Mouse (Mus musculus) embryonic facial prominence, embryonic 11.5 days (tissue): ENCODE data around the gene Clec3a. TPM values are rescaled to one million over a fixed set of nuclear protein-coding genes. Genes with fewer than 3 reads are reported as not detected.
A peak's percentile ranks its signal among the peaks of the same experiment; 100 is the strongest.

Source experiments
- ATAC-seq: fragments of 200-750 bp; cut with Nextera tagmentation; replicated peaks from 2 replicates; pipeline ENCODE4 v1.8.0; 2017; ENCODE audit warnings: low read depth; ENCODE audit not compliant: insufficient number of reproducible peaks, low FRiP score, low TSS enrichment
- DNase-seq: peaks from one replicate; pipeline ENCODE4 v3.0.0-alpha.2; 2015; ENCODE audit warnings: low spot score
- H3K27ac ChIP-seq: fragments of 300-500 bp; sonication (generic); replicated peaks from 2 replicates; pipeline ENCODE4 v1.5.1; 2014; ENCODE audit warnings: mild to moderate bottlenecking, low read depth, low read length, control low read depth
- H3K27me3 ChIP-seq: fragments of 300-500 bp; sonication (generic); 2 replicates; pipeline ENCODE4 v1.6.1; 2014; ENCODE audit warnings: mild to moderate bottlenecking, low read length, moderate library complexity, mixed read lengths; ENCODE audit not compliant: control insufficient read depth, insufficient read depth
- H3K36me3 ChIP-seq: fragments of 300-500 bp; sonication (generic); replicated peaks from 2 replicates; pipeline ENCODE4 v1.6.1; 2014; ENCODE audit warnings: low read depth, mild to moderate bottlenecking, low read length, moderate library complexity, mixed read lengths; ENCODE audit not compliant: control insufficient read depth, insufficient read depth
- H3K4me1 ChIP-seq: fragments of 300-500 bp; sonication (generic); 2 replicates; pipeline ENCODE4 v1.6.1; 2014; ENCODE audit warnings: low read length, mixed read lengths; ENCODE audit not compliant: control insufficient read depth, insufficient read depth
- H3K4me2 ChIP-seq: fragments of 300-500 bp; sonication (generic); 2 replicates; pipeline ENCODE4 v1.6.1; 2014; ENCODE audit warnings: low read depth, mild to moderate bottlenecking, control low read depth, low read length, moderate library complexity
- H3K4me3 ChIP-seq: fragments of 300-500 bp; sonication (generic); 2 replicates; pipeline ENCODE4 v1.5.1; 2014; ENCODE audit warnings: low read depth, low read length, control low read depth
- H3K9ac ChIP-seq: fragments of 300-500 bp; sonication (generic); replicated peaks from 2 replicates; pipeline ENCODE4 v1.6.1; 2014; ENCODE audit warnings: mild to moderate bottlenecking, control low read depth, low read length
- H3K9me3 ChIP-seq: fragments of 300-500 bp; sonication (generic); replicated peaks from 2 replicates; pipeline ENCODE4 v1.6.1; 2016; ENCODE audit warnings: mild to moderate bottlenecking, low read length, inconsistent platforms, mixed read lengths; ENCODE audit not compliant: control insufficient read depth
- WGBS: fragments of 180-500 bp; shearing (Covaris S2); extraction: QIAGEN DNeasy Blood & Tissue Kit; methylation state at CpG from one replicate; pipeline ENCODE4 v1.1.7; 2014; 5-methylcytosine and 5-hydroxymethylcytosine counted together
- polyA plus RNA-seq: library from polyadenylated mRNA; unstranded; fragments of >200 nt; fragmentation: Nextera tagmentation; extraction: Ambion mirVana; gene quantifications from 2 replicates; pipeline ENCODE4 v1.2.1, GENCODE M21; 2014

The Clec3a gene
- polyA plus RNA-seq, 1 experiment from 2014 or later: not detected

DNA sequence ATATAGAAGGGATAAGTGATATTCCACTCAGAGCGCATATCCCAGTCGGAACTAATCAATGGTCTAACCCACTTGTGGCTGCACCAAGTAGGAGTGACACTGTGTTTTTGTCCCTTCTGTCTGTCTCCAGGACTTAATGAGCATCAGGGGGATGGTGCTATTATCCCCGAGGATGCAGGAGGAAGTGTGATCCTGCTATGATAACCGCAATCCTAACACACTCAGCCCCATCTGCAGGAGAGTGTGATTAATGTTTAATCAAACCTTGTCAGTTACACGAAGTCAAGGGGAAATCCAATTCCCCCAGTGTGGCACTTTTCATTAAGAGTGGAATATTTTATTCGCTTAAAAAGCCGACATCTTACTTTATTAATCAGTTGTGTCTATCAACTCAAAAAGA is 16.2 kb upstream of the Clec3a start:
- Histone ChIP-seq H3K4me2 (no peak overlapping the region), H3K27me3 (no peaks in the 10 kb centered on the region), H3K9me3 (no peaks in the 10 kb centered on the region), H3K9ac (no peak overlapping the region), H3K4me1 (no peaks in the 10 kb centered on the region), H3K27ac (no peak overlapping the region), H3K4me3 (no peak overlapping the region), H3K36me3 (no peaks in the 10 kb centered on the region)
- ATAC-seq (no peak), DNase-seq (no peak)
- WGBS: 75% methylated on average over 7 of the region's 7 CpGs

DNA sequence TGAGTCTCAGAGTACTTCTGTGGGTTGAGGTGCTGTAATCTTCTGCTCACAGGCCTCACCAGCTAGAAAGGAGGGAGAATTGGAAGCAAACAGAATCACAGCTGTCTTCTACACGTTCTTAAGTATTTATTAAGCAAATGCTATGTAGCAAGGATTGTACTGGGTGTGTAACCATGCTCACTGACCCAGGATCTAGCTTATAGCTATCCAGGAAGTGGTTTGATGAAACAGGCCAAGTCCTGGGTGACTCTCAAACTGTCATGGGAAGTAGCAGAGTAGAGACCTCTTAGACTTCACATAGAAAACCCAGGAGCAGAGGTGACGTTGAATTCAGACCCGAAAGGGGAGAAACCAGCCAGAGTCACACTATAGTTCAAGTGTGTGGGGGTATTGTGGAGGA is 6.5 kb upstream of the Clec3a start:
- no peaks in the 10 kb centered on the region for H3K27me3 ChIP-seq
- H3K4me3 ChIP-seq: no peak overlapping the region
- no peaks in the 10 kb centered on the region for H3K36me3 ChIP-seq
- H3K4me1 ChIP-seq: no peaks in the 10 kb centered on the region
- no peaks in the 10 kb centered on the region for H3K9me3 ChIP-seq
- 75% methylated on average over 3 of the region's 3 CpGs for WGBS
- H3K27ac ChIP-seq: no peak overlapping the region
- no peak for DNase-seq
- no peak overlapping the region for H3K9ac ChIP-seq
- H3K4me2 ChIP-seq: no peak overlapping the region
- ATAC-seq: no peak

- H3K9me3 ChIP-seq: no peaks in the 10 kb centered on the region
Observed at GRCm38 (mm10) chr8:114418486-114418885, 600 bp downstream of the Clec3a start.

GRCm38 (mm10) chr8:114418904-114419303 is 1.0 kb downstream of the Clec3a start:
- Histone ChIP-seq H3K9me3 (no peaks in the 10 kb centered on the region), H3K27me3 (no peaks in the 10 kb centered on the region), H3K36me3 (no peaks in the 10 kb centered on the region), H3K27ac (no peak overlapping the region), H3K9ac (no peak overlapping the region), H3K4me2 (no peak overlapping the region), H3K4me1 (no peaks in the 10 kb centered on the region), H3K4me3 (no peak overlapping the region)
- 70% methylated on average over 6 of the region's 6 CpGs for WGBS
- no peak for DNase-seq
- ATAC-seq: no peak

More at GRCm38 (mm10) chr8:114418486-114418885, 600 bp downstream of the Clec3a start:
- no peaks in the 10 kb centered on the region for H3K4me1 ChIP-seq
- no peaks in the 10 kb centered on the region for H3K36me3 ChIP-seq
- 82% methylated on average over 5 of the region's 5 CpGs for WGBS
- H3K9ac ChIP-seq: no peak overlapping the region
- H3K4me3 ChIP-seq: no peak overlapping the region
- DNase-seq: no peak
- no peak overlapping the region for H3K4me2 ChIP-seq
- ATAC-seq: no peak
- no peak overlapping the region for H3K27ac ChIP-seq
- H3K27me3 ChIP-seq: no peaks in the 10 kb centered on the region

DNA sequence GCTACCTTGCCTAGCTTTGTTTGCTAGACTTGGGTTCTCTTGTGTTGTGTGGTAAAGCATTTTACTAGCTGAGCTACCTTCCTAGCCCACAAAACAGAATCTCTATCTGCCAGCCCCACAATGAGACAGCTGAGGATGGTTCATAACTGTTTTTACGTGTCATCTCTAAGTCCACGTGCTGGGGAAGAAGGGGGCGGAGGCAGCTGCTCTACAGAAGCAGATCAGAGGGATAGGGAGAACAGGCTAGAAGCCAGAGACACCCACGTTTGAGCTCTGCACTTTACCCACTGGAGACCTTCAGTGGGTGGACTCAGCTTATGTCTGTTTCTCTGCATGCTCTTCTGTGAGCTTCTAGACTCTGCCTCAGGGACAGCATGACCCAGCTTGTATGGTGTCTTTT is 3.7 kb downstream of the Clec3a start:
- no peaks in the 10 kb centered on the region for H3K4me1 ChIP-seq
- WGBS: 81% methylated on average over 4 of the region's 4 CpGs
- no peak overlapping the region for H3K4me2 ChIP-seq
- no peak overlapping the region for H3K9ac ChIP-seq
- H3K27ac ChIP-seq: no peak overlapping the region
- no peak for ATAC-seq
- no peaks in the 10 kb centered on the region for H3K36me3 ChIP-seq
- DNase-seq: no peak
- H3K27me3 ChIP-seq: no peaks in the 10 kb centered on the region
- H3K9me3 ChIP-seq: no peaks in the 10 kb centered on the region
- H3K4me3 ChIP-seq: no peak overlapping the region

GRCm38 (mm10) chr8:114438236-114438635 is 20.4 kb downstream of the Clec3a start:
- Histone ChIP-seq H3K27me3 (no peaks in the 10 kb centered on the region), H3K9me3 (no peaks in the 10 kb centered on the region), H3K9ac (no peak overlapping the region), H3K27ac (no peak overlapping the region), H3K4me2 (no peak overlapping the region), H3K4me1 (no peaks in the 10 kb centered on the region), H3K4me3 (no peak overlapping the region), H3K36me3 (no peaks in the 10 kb centered on the region)
- 12% methylated on average over 6 of the region's 6 CpGs for WGBS
- ATAC-seq (no peak), DNase-seq (peak; percentile 80)

GRCm38 (mm10) chr8:114439334-114440204 is 21.7 kb downstream of the Clec3a start, which contains the start of gene Wwox:
Gene Wwox, plus strand, starts transcription at chr8:114439655.
- Histone ChIP-seq H3K27me3 (no peaks in the 10 kb centered on the region), H3K4me1 (no peaks in the 10 kb centered on the region), H3K36me3 (no peaks in the 10 kb centered on the region), H3K4me3 (peak within 1 kb of the TSS; percentile 67), H3K4me2 (peak within 1 kb of the TSS; percentile 85), H3K9me3 (no peaks in the 10 kb centered on the region), H3K27ac (peak within 1 kb of the TSS; percentile 59), H3K9ac (peak within 1 kb of the TSS; percentile 69)
- peak; percentile 98 for ATAC-seq
- under 1% methylated on average over 54 of the region's 54 CpGs for WGBS
- peak; percentile 97 for DNase-seq

DNA sequence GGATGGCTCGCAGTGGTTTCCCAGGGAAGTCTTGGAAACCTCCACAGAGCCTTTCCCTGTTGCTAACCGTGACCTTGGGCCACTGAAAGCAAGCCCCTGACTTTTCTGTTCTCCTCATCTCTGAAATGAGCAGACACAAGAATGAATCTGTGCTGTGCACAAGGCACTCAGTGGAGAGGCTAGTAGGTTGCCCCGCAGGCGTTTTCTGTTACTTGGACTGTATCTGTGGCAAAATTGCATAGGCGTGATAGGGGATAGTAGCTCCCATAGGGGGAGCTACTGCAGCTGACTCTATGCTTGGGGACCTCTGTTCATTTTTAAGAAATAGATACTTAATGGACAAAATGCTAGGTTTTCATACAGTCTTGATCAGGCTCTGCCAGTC is 22.3 kb downstream of the Clec3a start:
- Histone ChIP-seq H3K4me3 (peak overlapping the region; percentile 67), H3K27me3 (no peaks in the 10 kb centered on the region), H3K4me2 (peak overlapping the region; percentile 85), H3K9me3 (no peaks in the 10 kb centered on the region), H3K36me3 (no peaks in the 10 kb centered on the region), H3K9ac (peak overlapping the region; percentile 69), H3K27ac (no peak overlapping the region; the same call in 1 of the 2 replicates), H3K4me1 (no peaks in the 10 kb centered on the region)
- peak; percentile 31 for DNase-seq
- no peak for ATAC-seq
- WGBS: 22% methylated on average over 5 of the region's 5 CpGs
